Mouse (Mus musculus) liver, embryonic 15.5 days (tissue): ENCODE data around the gene Tnfrsf21. TPM values are rescaled to one million over a fixed set of nuclear protein-coding genes. Genes with fewer than 3 reads are reported as not detected.

Source experiments
- ATAC-seq: fragments of 200-750 bp; cut with Nextera tagmentation; 2 replicates; pipeline ENCODE4 v1.8.0; 2017; ENCODE audit warnings: moderate number of reproducible peaks, mild to moderate bottlenecking, moderate library complexity; ENCODE audit not compliant: insufficient read depth
- H3K27ac ChIP-seq: fragments of 300-500 bp; sonication (generic); replicated peaks from 2 replicates; pipeline ENCODE4 v1.5.1; 2015; ENCODE audit warnings: mild to moderate bottlenecking, inconsistent platforms
- H3K27me3 ChIP-seq: fragments of 300-500 bp; sonication (generic); 2 replicates; pipeline ENCODE4 v1.6.1; 2015; ENCODE audit warnings: mild to moderate bottlenecking, inconsistent platforms
- H3K36me3 ChIP-seq: fragments of 300-500 bp; sonication (generic); replicated peaks from 2 replicates; pipeline ENCODE4 v1.6.1; 2015; ENCODE audit warnings: moderate library complexity, mild to moderate bottlenecking, inconsistent platforms
- H3K4me1 ChIP-seq: fragments of 300-500 bp; sonication (generic); replicated peaks from 2 replicates; pipeline ENCODE4 v1.6.1; 2015; ENCODE audit warnings: inconsistent platforms
- H3K4me2 ChIP-seq: fragments of 300-500 bp; sonication (generic); 2 replicates; pipeline ENCODE4 v1.6.1; 2015; ENCODE audit warnings: moderate library complexity, mild to moderate bottlenecking, inconsistent platforms
- H3K4me3 ChIP-seq: fragments of 300-500 bp; sonication (generic); replicated peaks from 2 replicates; pipeline ENCODE4 v1.5.1; 2015; ENCODE audit warnings: mild to moderate bottlenecking, inconsistent platforms
- H3K9ac ChIP-seq: fragments of 300-500 bp; sonication (generic); 2 replicates; pipeline ENCODE4 v1.6.1; 2015; ENCODE audit warnings: moderate library complexity, mild to moderate bottlenecking, inconsistent platforms
- H3K9me3 ChIP-seq: fragments of 300-500 bp; sonication (generic); replicated peaks from 2 replicates; pipeline ENCODE4 v1.6.1; 2016; ENCODE audit warnings: inconsistent platforms
- WGBS: fragments of 180-500 bp; shearing (Covaris S2); methylation state at CpG from one replicate; pipeline ENCODE4 v1.1.7; 2015; ENCODE audit warnings: mixed read lengths; ENCODE audit not compliant: insufficient replicate concordance; 5-methylcytosine and 5-hydroxymethylcytosine counted together
- polyA plus RNA-seq: library from polyadenylated mRNA; unstranded; fragments of >200 nt; fragmentation: Nextera tagmentation; extraction: Ambion mirVana; gene quantifications from 2 replicates; pipeline ENCODE4 v1.2.1, GENCODE M21; 2015

The Tnfrsf21 gene
- polyA plus RNA-seq, 1 experiment from 2014 or later = 24.1 TPM

DNA sequence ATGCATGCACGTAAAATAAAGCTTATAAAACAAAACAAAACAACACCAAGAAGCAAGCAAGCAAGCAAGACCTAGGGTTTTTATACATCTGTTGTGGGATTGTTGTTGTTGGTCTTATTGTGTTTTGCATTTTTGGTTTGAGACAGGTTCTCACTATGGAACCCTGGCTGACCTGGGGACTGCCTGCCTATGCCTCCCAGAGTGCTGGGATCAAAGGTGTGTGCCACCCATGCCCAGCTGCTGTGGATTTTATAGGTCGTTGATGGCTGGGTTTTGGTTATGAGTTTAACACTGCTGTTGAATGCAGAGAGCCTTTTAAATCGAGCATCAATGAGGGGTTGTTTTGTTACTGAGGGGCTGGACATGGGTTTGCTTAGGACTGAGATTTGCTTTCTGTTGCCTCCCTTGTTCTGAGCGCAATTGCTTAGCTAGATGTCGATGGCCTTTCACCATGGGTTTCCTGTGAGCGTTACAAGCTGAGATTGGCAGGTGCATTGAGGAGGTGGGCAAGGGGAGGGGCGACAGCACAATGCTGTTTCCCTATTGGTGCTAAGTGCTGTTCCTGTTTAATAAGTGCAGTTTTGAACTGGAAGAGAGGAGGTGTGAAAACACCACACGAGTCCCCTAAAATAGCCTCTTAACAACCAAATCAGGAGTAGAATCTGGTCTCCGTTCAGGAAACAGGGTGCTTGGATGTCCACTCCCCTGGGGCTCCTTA is 94.0 kb downstream of the Tnfrsf21 start:
- Histone ChIP-seq H3K27ac (no peak overlapping the region), H3K4me2 (no peak overlapping the region), H3K9me3 (no peaks in the 10 kb centered on the region), H3K36me3 (no peaks in the 10 kb centered on the region), H3K4me1 (peaks cover 15% of the 10 kb centered on the region), H3K4me3 (no peak overlapping the region), H3K9ac (no peak overlapping the region), H3K27me3 (no peaks in the 10 kb centered on the region; the same call in 1 of the 2 replicates)
- 56% methylated on average over 9 of the region's 9 CpGs for WGBS
- ATAC-seq = no peak

DNA sequence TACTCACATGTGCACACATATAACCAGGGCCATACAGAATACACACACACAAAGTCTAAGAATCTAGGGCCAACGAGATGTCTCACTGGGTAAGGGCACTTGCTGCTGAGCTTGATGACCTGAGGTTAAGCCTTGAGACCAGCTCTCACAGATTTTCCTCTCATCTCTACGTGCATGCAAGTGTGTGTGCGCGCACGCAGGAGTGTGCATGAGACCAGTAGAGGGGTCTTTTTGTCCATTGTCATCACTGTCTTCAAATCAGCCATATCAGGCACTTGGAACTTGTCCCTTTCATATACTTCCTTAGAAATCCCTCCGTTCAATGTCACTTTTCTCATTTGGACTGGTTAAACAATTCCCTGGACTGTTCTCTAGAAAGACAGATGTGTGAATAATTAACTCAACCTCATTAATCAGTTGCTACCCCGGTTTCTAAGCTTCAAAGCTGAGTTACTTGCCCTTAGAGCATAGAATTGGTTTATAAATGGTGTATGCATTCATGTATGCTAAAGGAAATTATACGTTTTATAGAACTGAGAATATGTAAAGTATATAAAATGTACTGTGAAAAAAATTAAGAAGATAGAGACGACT is 97.1 kb downstream of the Tnfrsf21 start:
- Histone ChIP-seq H3K27me3 (no peaks in the 10 kb centered on the region), H3K4me3 (no peak overlapping the region), H3K9me3 (no peaks in the 10 kb centered on the region), H3K36me3 (no peaks in the 10 kb centered on the region), H3K9ac (no peak overlapping the region), H3K4me1 (peaks cover 10% of the 10 kb centered on the region), H3K4me2 (no peak overlapping the region; the same call in 1 of the 2 replicates), H3K27ac (0 out of 2 replicates have a peak overlapping the region, but pooled peaks have one; percentile 24)
- WGBS = 62% methylated on average over 9 of the region's 9 CpGs
- no peak for ATAC-seq

DNA sequence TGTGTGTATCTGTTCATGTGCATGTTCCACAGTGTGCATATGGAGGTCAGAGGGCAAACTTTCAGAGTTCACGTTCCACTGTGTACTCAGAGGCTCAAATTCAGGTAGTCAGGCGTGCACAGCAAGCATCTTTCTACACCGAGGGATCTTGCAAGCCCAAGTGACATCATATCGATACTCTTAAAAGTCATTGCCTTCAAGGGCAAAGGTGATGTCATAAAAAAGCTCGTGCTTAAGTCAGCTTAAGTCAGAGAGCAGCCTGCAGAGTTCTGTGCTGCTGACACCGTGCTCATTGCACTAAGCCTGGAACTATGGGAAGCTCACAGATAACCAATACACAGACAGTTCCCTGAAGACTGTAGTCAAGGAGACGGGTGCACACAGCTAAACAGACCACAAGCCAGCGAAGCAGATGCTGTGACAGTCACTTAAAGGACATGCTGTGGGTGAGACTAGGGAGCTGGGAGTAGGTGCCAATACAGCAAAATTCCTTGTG is 97.8 kb downstream of the Tnfrsf21 start:
- 53% methylated on average over 8 of the region's 8 CpGs for WGBS
- no peak overlapping the region for H3K27ac ChIP-seq
- ATAC-seq = no peak

DNA sequence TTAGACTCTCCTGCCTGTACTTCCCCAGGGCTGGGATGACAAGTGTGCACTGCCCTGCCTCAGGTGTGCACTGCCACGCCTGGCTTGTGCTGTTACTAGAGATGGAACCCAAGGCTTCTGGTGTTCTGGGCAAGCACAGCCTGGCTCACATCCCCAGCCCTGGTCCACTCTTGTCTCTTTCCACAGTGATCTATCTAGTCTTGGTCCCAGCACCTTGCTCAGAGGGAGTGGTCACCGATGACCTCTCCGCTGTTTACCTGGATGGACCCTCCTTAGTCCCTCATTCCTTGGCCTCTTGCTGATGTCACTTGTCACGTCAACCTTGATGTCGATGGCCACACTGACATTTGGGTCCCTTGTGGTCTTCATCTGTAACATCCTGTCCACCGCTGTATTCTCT is 98.6 kb downstream of the Tnfrsf21 start:
- no peak overlapping the region for H3K9ac ChIP-seq
- no peak overlapping the region for H3K4me3 ChIP-seq
- H3K27me3 ChIP-seq = no peaks in the 10 kb centered on the region
- H3K27ac ChIP-seq = no peak overlapping the region
- H3K36me3 ChIP-seq = no peaks in the 10 kb centered on the region
- H3K4me1 ChIP-seq = peaks cover 11% of the 10 kb centered on the region
- no peaks in the 10 kb centered on the region for H3K9me3 ChIP-seq
- H3K4me2 ChIP-seq = no peak overlapping the region
- 73% methylated on average over 6 of the region's 6 CpGs for WGBS
- ATAC-seq = no peak

More for the DNA sequence above, 97.8 kb downstream of the Tnfrsf21 start:
- Histone ChIP-seq H3K4me2 (no peak overlapping the region), H3K4me3 (no peak overlapping the region), H3K9me3 (no peaks in the 10 kb centered on the region), H3K4me1 (peaks cover 10% of the 10 kb centered on the region), H3K9ac (no peak overlapping the region), H3K36me3 (no peaks in the 10 kb centered on the region), H3K27me3 (no peaks in the 10 kb centered on the region)

DNA sequence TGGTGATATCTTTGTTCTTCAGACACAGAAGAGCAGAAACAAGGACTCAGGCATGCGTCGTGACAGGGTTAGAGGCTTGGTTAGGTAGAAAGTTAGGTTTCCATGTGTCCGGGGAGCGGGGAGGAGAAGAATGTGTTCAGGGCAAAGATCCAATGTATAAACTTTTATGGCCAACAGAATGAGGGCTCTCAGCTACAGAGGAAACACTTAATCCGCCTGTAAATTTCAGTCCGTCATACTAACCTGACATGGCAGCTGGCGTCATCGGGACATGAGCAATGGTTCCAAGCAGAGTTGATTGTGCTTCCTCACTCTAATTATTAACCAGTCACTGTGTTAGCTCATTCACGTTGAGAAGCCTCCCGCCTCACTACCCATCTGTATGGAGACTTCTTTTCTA is 100.4 kb downstream of the Tnfrsf21 start:
- no peak overlapping the region for H3K4me3 ChIP-seq
- H3K27ac ChIP-seq = no peak overlapping the region
- ATAC-seq = no peak
- H3K9me3 ChIP-seq = no peaks in the 10 kb centered on the region
- no peak overlapping the region for H3K9ac ChIP-seq
- H3K36me3 ChIP-seq = no peaks in the 10 kb centered on the region
- H3K4me1 ChIP-seq = peaks cover 13% of the 10 kb centered on the region
- H3K4me2 ChIP-seq = no peak overlapping the region
- no peaks in the 10 kb centered on the region for H3K27me3 ChIP-seq
- 66% methylated on average over 10 of the region's 10 CpGs for WGBS

DNA sequence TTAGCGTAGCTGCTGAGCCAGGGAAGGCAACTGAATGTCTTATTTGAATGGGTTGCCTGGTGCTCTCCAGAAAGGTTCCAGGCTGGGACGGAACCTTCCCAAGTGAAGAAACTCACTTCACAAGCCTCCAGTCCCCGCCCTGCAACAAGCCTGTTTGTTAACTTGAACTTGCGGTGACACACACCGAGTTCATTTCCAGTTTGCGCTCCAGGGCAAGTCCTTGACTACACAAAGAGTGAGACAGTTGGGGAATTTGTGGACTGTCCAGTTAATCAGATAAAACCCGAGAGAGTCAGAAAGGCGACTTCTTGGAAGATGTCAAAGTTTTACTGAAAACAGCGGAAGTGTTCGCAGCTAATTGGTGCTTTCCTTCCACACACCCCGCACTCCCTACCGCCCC is 103.1 kb downstream of the Tnfrsf21 start:
- Histone ChIP-seq H3K9me3 (no peaks in the 10 kb centered on the region), H3K4me3 (no peak overlapping the region), H3K27ac (no peak overlapping the region), H3K27me3 (no peaks in the 10 kb centered on the region), H3K9ac (no peak overlapping the region), H3K36me3 (no peaks in the 10 kb centered on the region), H3K4me1 (peaks cover 8% of the 10 kb centered on the region), H3K4me2 (no peak overlapping the region)
- ATAC-seq = no peak
- WGBS = 75% methylated on average over 12 of the region's 12 CpGs

DNA sequence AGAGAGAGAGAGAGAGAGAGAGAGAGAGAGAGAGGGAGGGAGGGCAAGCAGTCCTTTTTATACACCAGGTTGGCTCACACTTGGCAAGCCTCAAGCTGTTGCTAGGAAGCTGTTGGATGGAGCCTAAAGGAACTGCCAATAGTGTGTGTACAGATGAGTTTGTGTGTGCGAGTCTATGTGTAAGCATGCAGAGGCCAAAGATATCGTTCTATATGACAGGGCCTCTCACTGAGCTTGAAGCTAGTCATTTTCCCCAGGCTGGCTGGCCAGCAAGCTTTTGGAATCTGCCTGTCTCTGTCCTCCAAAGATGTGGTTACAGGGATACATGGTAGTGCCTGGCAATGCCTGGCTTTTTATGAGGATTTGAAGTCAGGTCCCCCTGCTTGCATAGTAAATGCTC is 104.7 kb downstream of the Tnfrsf21 start:
- no peak overlapping the region for H3K4me2 ChIP-seq
- no peak overlapping the region for H3K9ac ChIP-seq
- no peaks in the 10 kb centered on the region for H3K27me3 ChIP-seq
- no peak overlapping the region for H3K4me3 ChIP-seq
- 0 out of 2 replicates have a peak, but pooled peaks cover 3% of the 10 kb centered on the region for H3K4me1 ChIP-seq
- no peak for ATAC-seq
- no peaks in the 10 kb centered on the region for H3K36me3 ChIP-seq
- no peaks in the 10 kb centered on the region for H3K9me3 ChIP-seq
- H3K27ac ChIP-seq = no peak overlapping the region
- 66% methylated on average over 2 of the region's 2 CpGs for WGBS

DNA sequence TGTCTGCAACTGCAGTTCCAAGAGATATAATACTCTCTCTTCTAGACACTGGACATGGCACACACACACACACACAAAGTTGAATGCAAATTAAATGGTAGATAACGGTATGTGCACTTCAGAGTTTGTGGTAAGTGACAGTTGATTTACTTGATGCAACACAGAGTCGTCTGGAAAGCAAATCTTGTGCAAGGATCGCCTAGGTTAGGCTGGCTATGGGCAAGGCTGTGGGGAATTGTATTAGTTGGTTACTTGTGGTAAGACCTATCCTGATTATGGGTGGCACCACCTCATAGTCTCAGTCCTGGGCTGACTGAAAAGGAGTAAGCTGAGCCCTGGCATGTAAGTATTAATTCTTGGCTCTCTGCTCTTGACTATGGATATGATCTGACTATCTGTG is 112.0 kb downstream of the Tnfrsf21 start:
- H3K9me3 ChIP-seq = no peaks in the 10 kb centered on the region
- WGBS = 28% methylated on average over 3 of the region's 3 CpGs
- no peak overlapping the region for H3K4me2 ChIP-seq
- no peak overlapping the region for H3K9ac ChIP-seq
- no peaks in the 10 kb centered on the region for H3K4me1 ChIP-seq
- no peaks in the 10 kb centered on the region for H3K27me3 ChIP-seq
- H3K27ac ChIP-seq = no peak overlapping the region
- no peak overlapping the region for H3K4me3 ChIP-seq
- no peaks in the 10 kb centered on the region for H3K36me3 ChIP-seq
- ATAC-seq = no peak

DNA sequence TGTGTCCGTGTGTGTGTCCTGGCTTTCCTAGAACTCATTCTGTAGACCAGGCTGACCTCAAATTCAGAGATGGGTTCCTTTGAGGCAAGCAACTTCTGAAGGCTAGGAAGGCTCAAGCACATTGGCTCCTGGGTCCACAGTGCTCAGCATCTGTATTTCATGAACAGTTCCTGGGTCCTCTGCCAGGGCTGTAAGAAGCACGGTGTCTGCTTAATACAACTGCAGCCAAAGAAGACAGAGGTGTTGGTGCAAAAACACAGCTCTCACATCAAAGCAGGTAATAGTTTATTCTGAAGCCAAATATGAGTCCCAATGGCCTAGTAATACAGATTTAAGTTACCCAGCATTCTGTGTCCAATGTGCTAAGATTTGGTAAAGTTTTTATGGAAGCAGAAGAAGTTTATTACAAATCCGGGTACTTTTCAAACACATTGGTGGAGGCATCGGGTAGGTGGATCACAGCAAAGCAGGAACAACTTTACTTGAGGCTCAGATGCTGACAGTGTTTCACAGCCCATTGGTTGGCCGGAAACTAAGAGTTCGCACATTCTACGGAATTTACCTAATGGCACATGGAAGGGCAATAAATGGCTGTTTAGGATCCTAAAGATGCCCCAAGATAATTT is 112.7 kb downstream of the Tnfrsf21 start:
- Histone ChIP-seq H3K4me3 (no peak overlapping the region), H3K27me3 (no peaks in the 10 kb centered on the region), H3K36me3 (no peaks in the 10 kb centered on the region), H3K4me1 (no peaks in the 10 kb centered on the region), H3K27ac (no peak overlapping the region), H3K9ac (no peak overlapping the region), H3K9me3 (no peaks in the 10 kb centered on the region), H3K4me2 (no peak overlapping the region)
- ATAC-seq = no peak
- 75% methylated on average over 7 of the region's 7 CpGs for WGBS

DNA sequence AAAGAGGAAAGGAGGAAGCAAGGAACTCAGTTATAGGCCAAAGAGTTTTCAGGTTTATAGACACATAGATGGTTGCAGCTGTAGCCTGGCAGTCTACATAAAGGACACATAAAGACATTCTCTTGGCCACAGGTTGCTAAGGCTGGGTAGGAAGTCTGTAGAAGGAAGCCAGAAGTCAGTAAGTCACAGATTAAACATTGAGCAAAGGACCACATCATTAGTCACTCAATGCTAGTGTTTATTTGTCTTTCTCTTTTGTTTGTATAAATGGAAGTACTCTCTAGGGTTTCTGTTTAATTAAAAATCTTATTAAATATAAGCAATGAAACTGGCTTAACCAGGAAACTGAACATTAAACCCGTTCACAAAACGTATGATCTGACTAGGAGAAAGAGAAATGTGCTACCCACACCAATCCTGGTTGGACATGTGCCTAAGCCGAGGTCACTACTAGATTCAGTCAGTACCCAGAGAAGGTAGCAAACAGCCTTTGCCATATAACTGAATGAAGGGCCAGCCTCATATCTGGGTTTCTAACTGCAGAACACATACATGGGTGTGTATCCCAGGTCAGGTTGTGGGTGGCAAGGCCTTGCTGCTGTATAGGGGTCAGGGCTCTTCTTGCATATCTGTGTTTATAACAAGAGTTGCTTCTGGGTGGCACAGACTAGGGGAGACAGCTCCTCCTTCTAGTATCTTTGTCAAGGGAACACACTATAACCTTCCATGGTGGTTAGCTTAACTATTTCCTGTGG is 113.9 kb downstream of the Tnfrsf21 start:
- H3K9me3 ChIP-seq = no peaks in the 10 kb centered on the region
- no peak overlapping the region for H3K9ac ChIP-seq
- no peaks in the 10 kb centered on the region for H3K36me3 ChIP-seq
- WGBS = 66% methylated on average over 3 of the region's 3 CpGs
- no peak overlapping the region for H3K4me2 ChIP-seq
- no peak overlapping the region for H3K27ac ChIP-seq
- H3K4me3 ChIP-seq = no peak overlapping the region
- H3K4me1 ChIP-seq = no peaks in the 10 kb centered on the region
- no peaks in the 10 kb centered on the region for H3K27me3 ChIP-seq
- ATAC-seq = no peak

DNA sequence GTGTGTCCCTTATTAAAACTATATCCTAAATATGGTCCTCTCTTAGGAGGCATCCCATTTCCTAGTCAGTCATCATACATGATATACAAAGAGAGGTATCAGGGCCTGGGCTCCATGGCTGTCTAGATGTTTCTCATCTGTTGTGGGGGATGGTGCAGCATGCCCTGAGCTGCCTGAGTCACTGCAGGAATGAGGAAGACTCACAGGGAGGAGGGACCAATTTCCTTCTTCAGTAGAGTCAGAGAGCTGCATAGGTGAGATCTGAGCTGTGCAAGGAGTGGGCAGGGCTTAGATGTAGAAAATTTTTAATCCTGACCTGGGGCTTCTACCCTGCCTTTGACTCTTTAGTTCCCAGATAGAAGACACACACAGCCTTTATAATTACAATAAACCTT is 114.5 kb downstream of the Tnfrsf21 start:
- H3K4me1 ChIP-seq = no peaks in the 10 kb centered on the region
- H3K9ac ChIP-seq = no peak overlapping the region
- no peaks in the 10 kb centered on the region for H3K27me3 ChIP-seq
- no peak overlapping the region for H3K4me2 ChIP-seq
- H3K9me3 ChIP-seq = no peaks in the 10 kb centered on the region
- no peak overlapping the region for H3K4me3 ChIP-seq
- H3K36me3 ChIP-seq = no peaks in the 10 kb centered on the region
- no peak for ATAC-seq
- no peak overlapping the region for H3K27ac ChIP-seq
